Mouse (Mus musculus): ENCODE results near the gene Ptprn. TPM values are rescaled to one million over a fixed set of nuclear protein-coding genes. Genes with fewer than 3 reads are reported as not detected.
A peak's percentile ranks its signal among the peaks of the same experiment; 100 is the strongest.
"Not testable (repeated sequence)": the region's sequence is repeated elsewhere in the genome, so short reads cannot be mapped to it uniquely, and the experiment has no call there.

Ptprn gene
- polyA plus RNA-seq, 1 experiment: 172 TPM

GRCm38 (mm10) chr1:75239591-75239990 lies 24.7 kb downstream of the Ptprn start:
- Histone ChIP-seq H3K4me1 (ENCODE audit: control insufficient read depth, insufficient read depth, low read length) (peaks cover 29% of the 10 kb centered on the region), H3K27me3 (ENCODE audit: control insufficient read depth, insufficient read depth, low read length) (no peaks in the 10 kb centered on the region), H3K27ac (ENCODE audit: insufficient read depth, low read length) (peak overlapping the region; percentile 77; the same call in 1 of the 2 replicates), H3K4me3 (replicated peaks; ENCODE audit: insufficient read depth, low read depth, low read length) (no peak overlapping the region)
- peak; percentile 63 to 79 for DNase-seq
- TF ChIP-seq POLR2A (IDR thresholded peaks at IDR 0.05; ENCODE audit: borderline replicate concordance, insufficient read depth, low read length) (no peak), CTCF (IDR thresholded peaks at IDR 0.05; ENCODE audit: borderline replicate concordance, insufficient read depth, low read depth, low read length) (no peak)
- 23% methylated on average over 10 of the region's 10 CpGs for WGBS

- Histone ChIP-seq H3K4me1 (ENCODE audit: control insufficient read depth, insufficient read depth, low read length) (peaks cover 29% of the 10 kb centered on the region), H3K27ac (ENCODE audit: insufficient read depth, low read length) (peak within 1 kb of the TSS; percentile 100), H3K27me3 (ENCODE audit: control insufficient read depth, insufficient read depth, low read length) (no peaks in the 10 kb centered on the region), H3K4me3 (replicated peaks; ENCODE audit: insufficient read depth, low read depth, low read length) (peak within 1 kb of the TSS; percentile 90)
- peak; percentile 93 to 95 for DNase-seq
- TF ChIP-seq CTCF (IDR thresholded peaks at IDR 0.05; ENCODE audit: borderline replicate concordance, insufficient read depth, low read depth, low read length): no peak
- TF ChIP-seq POLR2A (IDR thresholded peaks at IDR 0.05; ENCODE audit: borderline replicate concordance, insufficient read depth, low read length): peak; percentile 93
- under 1% methylated on average over 64 of the region's 64 CpGs for WGBS
Observed at GRCm38 (mm10) chr1:75236117-75237050, 27.9 kb downstream of the Ptprn start, which contains the start of gene Dnajb2. Dnajb2 (plus strand) TSS chr1:75236406.

GRCm38 (mm10) chr1:75234606-75235005 lies 29.7 kb downstream of the Ptprn start:
- H3K27me3 ChIP-seq (ENCODE audit: control insufficient read depth, insufficient read depth, low read length): no peaks in the 10 kb centered on the region
- DNase-seq: peak; percentile 84 to 89
- no peak overlapping the region for H3K27ac ChIP-seq (ENCODE audit: insufficient read depth, low read length)
- under 1% methylated on average over 8 of the region's 8 CpGs for WGBS
- no peak overlapping the region for H3K4me3 ChIP-seq (replicated peaks; ENCODE audit: insufficient read depth, low read depth, low read length)
- TF ChIP-seq CTCF (IDR thresholded peaks at IDR 0.05; ENCODE audit: borderline replicate concordance, insufficient read depth, low read depth, low read length) (peak; percentile 90), POLR2A (IDR thresholded peaks at IDR 0.05; ENCODE audit: borderline replicate concordance, insufficient read depth, low read length) (no peak)
- peaks cover 24% of the 10 kb centered on the region for H3K4me1 ChIP-seq (ENCODE audit: control insufficient read depth, insufficient read depth, low read length)

- WGBS: 78% methylated on average over 4 of the region's 4 CpGs
- peaks cover 10% of the 10 kb centered on the region for H3K4me1 ChIP-seq (ENCODE audit: control insufficient read depth, insufficient read depth, low read length)
- not testable (repeated sequence) for DNase-seq; H3K27ac ChIP-seq (ENCODE audit: insufficient read depth, low read length); H3K4me3 ChIP-seq (replicated peaks; ENCODE audit: insufficient read depth, low read depth, low read length); H3K27me3 ChIP-seq (ENCODE audit: control insufficient read depth, insufficient read depth, low read length)
Observed at GRCm38 (mm10) chr1:75232489-75232888, 31.8 kb downstream of the Ptprn start.

- H3K27ac ChIP-seq (ENCODE audit: insufficient read depth, low read length): no peak within 1 kb of the TSS
- DNase-seq: no peak
- peaks cover 10% of the 10 kb centered on the region for H3K4me1 ChIP-seq (ENCODE audit: control insufficient read depth, insufficient read depth, low read length)
- WGBS: 77% methylated on average over 5 of the region's 5 CpGs
- no peaks in the 10 kb centered on the region for H3K27me3 ChIP-seq (ENCODE audit: control insufficient read depth, insufficient read depth, low read length)
- no peak for TF ChIP-seq CTCF (IDR thresholded peaks at IDR 0.05; ENCODE audit: borderline replicate concordance, insufficient read depth, low read depth, low read length)
- no peak within 1 kb of the TSS for H3K4me3 ChIP-seq (replicated peaks; ENCODE audit: insufficient read depth, low read depth, low read length)
Observed at GRCm38 (mm10) chr1:75231664-75232152, 32.6 kb downstream of the Ptprn start, which contains the start of gene A630095N17Rik. A630095N17Rik (minus strand) TSS chr1:75232102.

- 87% methylated on average over 4 of the region's 4 CpGs for WGBS
- H3K27ac ChIP-seq (ENCODE audit: insufficient read depth, low read length): no peak overlapping the region
- H3K4me3 ChIP-seq (replicated peaks; ENCODE audit: insufficient read depth, low read depth, low read length): no peak overlapping the region
- TF ChIP-seq POLR2A (IDR thresholded peaks at IDR 0.05; ENCODE audit: borderline replicate concordance, insufficient read depth, low read length): no peak
- TF ChIP-seq CTCF (IDR thresholded peaks at IDR 0.05; ENCODE audit: borderline replicate concordance, insufficient read depth, low read depth, low read length): no peak
- H3K27me3 ChIP-seq (ENCODE audit: control insufficient read depth, insufficient read depth, low read length): no peaks in the 10 kb centered on the region
- DNase-seq: no peak
- H3K4me1 ChIP-seq (ENCODE audit: control insufficient read depth, insufficient read depth, low read length): peaks cover 10% of the 10 kb centered on the region
Observed at GRCm38 (mm10) chr1:75231224-75231623, 33.1 kb downstream of the Ptprn start.

- no peak overlapping the region for H3K4me3 ChIP-seq (replicated peaks; ENCODE audit: insufficient read depth, low read depth, low read length)
- H3K27me3 ChIP-seq (ENCODE audit: control insufficient read depth, insufficient read depth, low read length): no peaks in the 10 kb centered on the region
- WGBS: 78% methylated on average over 7 of the region's 7 CpGs
- no peak for TF ChIP-seq POLR2A (IDR thresholded peaks at IDR 0.05; ENCODE audit: borderline replicate concordance, insufficient read depth, low read length)
- no peak for TF ChIP-seq CTCF (IDR thresholded peaks at IDR 0.05; ENCODE audit: borderline replicate concordance, insufficient read depth, low read depth, low read length)
- DNase-seq: no peak
- H3K4me1 ChIP-seq (ENCODE audit: control insufficient read depth, insufficient read depth, low read length): peaks cover 5% of the 10 kb centered on the region
- no peak overlapping the region for H3K27ac ChIP-seq (ENCODE audit: insufficient read depth, low read length)
Observed at GRCm38 (mm10) chr1:75230335-75230994, 33.8 kb downstream of the Ptprn start.

Data from cerebellum, adult 2 months (tissue).